Mouse (Mus musculus): ENCODE measurements at regions not wholly inside any gene's neighbourhood (a gene's known extent, or its start where the extent isn't known, plus 50 kb on each side); places are given as distances from the start of the nearest gene placed in this dataset.
A peak's percentile ranks its signal among the peaks of the same experiment; 100 is the strongest.

DNA sequence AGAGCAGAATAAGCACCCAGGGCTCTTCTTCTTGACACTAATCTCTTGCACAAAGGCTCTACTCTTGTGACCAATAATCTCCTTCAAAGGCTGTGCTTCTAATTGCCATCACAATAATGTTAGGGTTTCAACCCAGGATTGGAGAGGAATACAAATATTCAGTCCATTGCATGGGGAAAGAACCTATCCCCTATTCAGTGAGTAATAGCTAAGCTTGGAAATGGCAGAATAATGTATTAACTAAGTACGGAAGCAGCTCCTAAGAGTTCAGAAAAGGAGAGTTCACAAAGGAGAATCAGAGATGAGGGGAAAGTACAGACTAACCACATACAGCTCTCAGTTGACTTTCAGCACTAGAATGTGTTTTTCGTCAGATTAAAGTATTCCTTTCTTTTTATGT, 544.3 kb downstream of the Nfib start:
- no peak for ATAC-seq (replicated peaks; ENCODE audit: insufficient number of reproducible peaks, insufficient read depth, low FRiP score, low read depth)
- WGBS: 90% methylated on average over 2 of the region's 2 CpGs
- Histone ChIP-seq H3K27me3 (no peaks in the 10 kb centered on the region), H3K4me2 (no peak overlapping the region), H3K9me3 (replicated peaks) (no peaks in the 10 kb centered on the region), H3K36me3 (no peaks in the 10 kb centered on the region), H3K4me1 (replicated peaks) (peaks cover 25% of the 10 kb centered on the region), H3K27ac (no peak overlapping the region), H3K4me3 (no peak overlapping the region), H3K9ac (no peak overlapping the region)

- no peak for ATAC-seq (replicated peaks; ENCODE audit: insufficient number of reproducible peaks, insufficient read depth, low FRiP score, low read depth)
- Histone ChIP-seq H3K4me2 (no peak overlapping the region), H3K36me3 (no peaks in the 10 kb centered on the region), H3K4me1 (replicated peaks) (peaks cover 21% of the 10 kb centered on the region), H3K4me3 (no peak overlapping the region), H3K9me3 (replicated peaks) (no peaks in the 10 kb centered on the region), H3K27ac (no peak overlapping the region), H3K27me3 (no peaks in the 10 kb centered on the region), H3K9ac (no peak overlapping the region)
- 33% methylated on average over 5 of the region's 5 CpGs for WGBS
These were observed 545.3 kb downstream of the Nfib start for GRCm38 (mm10) chr4:82160233-82160632.

GRCm38 (mm10) chr4:82155642-82156320, 549.8 kb downstream of the Nfib start:
- Histone ChIP-seq H3K36me3 (no peaks in the 10 kb centered on the region), H3K4me2 (no peak overlapping the region), H3K9me3 (replicated peaks) (no peaks in the 10 kb centered on the region), H3K9ac (no peak overlapping the region), H3K27me3 (no peaks in the 10 kb centered on the region), H3K27ac (no peak overlapping the region), H3K4me1 (replicated peaks) (peaks cover 6% of the 10 kb centered on the region), H3K4me3 (no peak overlapping the region)
- ATAC-seq (replicated peaks; ENCODE audit: insufficient number of reproducible peaks, insufficient read depth, low FRiP score, low read depth): no peak
- 46% methylated on average over 7 of the region's 7 CpGs for WGBS

DNA sequence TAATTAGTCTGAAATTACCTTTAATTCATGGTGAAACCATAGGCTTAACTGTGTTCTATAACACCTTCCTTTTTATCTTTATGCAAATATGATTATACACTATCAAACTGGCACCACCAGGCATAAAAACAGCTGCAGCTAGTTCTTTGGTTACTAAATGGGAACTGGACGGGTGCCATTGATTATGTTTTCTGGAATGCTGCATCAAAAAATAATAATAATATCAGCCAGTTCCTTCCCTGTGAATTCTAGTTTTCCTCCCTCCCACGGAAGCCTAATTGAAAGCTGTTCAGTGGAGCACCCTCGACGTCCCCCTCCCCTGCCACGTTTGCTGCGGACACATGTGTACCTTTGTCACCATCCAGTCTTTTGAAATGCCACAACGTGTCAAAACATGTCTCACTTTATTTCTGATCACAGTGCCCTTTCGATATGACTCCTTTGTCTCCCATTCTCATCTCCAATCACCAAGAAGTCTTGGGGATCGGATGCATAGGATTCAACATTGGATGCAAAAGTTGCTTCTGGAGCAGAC, 551.5 kb downstream of the Nfib start:
- H3K9me3 ChIP-seq (replicated peaks): no peaks in the 10 kb centered on the region
- H3K27ac ChIP-seq: no peak overlapping the region
- H3K36me3 ChIP-seq: no peaks in the 10 kb centered on the region
- H3K9ac ChIP-seq: no peak overlapping the region
- no peak for ATAC-seq (replicated peaks; ENCODE audit: insufficient number of reproducible peaks, insufficient read depth, low FRiP score, low read depth)
- H3K4me3 ChIP-seq: no peak overlapping the region
- WGBS: 84% methylated on average over 9 of the region's 9 CpGs
- H3K4me1 ChIP-seq (replicated peaks): no peaks in the 10 kb centered on the region
- no peak overlapping the region for H3K4me2 ChIP-seq
- H3K27me3 ChIP-seq: no peaks in the 10 kb centered on the region

DNA sequence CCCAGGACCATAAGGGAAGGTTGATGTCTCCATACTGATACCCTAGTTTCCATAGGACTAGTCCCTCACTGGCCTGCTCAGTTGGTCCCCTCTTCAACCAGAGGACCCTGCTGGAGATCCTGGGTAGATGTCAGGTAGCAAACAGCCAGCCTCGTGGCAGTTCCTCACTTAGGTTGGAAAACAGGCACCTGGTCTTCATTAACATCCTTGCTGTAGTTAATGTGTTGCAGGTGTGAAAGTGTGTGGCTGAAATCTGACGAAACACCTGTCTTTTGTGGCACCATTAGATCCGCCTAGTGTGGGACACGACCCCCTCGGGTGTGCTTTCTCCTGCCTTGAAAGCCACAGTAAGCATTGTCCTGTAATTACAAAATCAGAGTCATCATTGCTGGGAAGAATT, 551.9 kb downstream of the Nfib start:
- Histone ChIP-seq H3K4me2 (no peak overlapping the region), H3K9ac (no peak overlapping the region), H3K9me3 (replicated peaks) (no peaks in the 10 kb centered on the region), H3K4me3 (no peak overlapping the region), H3K27ac (no peak overlapping the region), H3K36me3 (no peaks in the 10 kb centered on the region), H3K4me1 (replicated peaks) (peaks cover 3% of the 10 kb centered on the region), H3K27me3 (no peaks in the 10 kb centered on the region)
- WGBS: 73% methylated on average over 5 of the region's 5 CpGs
- no peak for ATAC-seq (replicated peaks; ENCODE audit: insufficient number of reproducible peaks, insufficient read depth, low FRiP score, low read depth)

DNA sequence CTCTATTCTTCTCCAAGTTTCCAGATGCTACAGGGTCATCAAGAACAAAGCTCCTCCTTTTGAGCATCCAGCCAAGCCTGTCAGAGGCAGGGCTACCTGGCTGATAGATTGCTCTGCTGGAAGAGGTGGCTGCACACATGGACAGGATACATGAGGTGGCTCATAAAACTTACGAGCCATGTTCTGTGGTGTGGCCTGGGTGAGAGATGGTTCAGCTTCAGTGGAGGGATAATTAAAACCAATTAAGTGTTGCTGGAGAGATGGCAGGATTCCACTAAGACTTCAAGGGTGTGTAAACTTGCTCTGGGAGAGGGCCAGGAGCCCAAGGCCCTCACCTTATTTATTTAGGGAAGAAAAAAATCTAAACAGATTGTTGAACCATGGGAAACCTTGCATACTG, 555.6 kb downstream of the Nfib start:
- ATAC-seq (replicated peaks; ENCODE audit: insufficient number of reproducible peaks, insufficient read depth, low FRiP score, low read depth): no peak
- Histone ChIP-seq H3K4me3 (no peak overlapping the region), H3K4me2 (no peak overlapping the region), H3K36me3 (no peaks in the 10 kb centered on the region), H3K27me3 (no peaks in the 10 kb centered on the region), H3K4me1 (replicated peaks) (peaks cover 10% of the 10 kb centered on the region), H3K9me3 (replicated peaks) (no peaks in the 10 kb centered on the region), H3K9ac (no peak overlapping the region), H3K27ac (no peak overlapping the region)
- 71% methylated on average over 1 of the region's 1 CpGs for WGBS

GRCm38 (mm10) chr4:82148129-82149064, 557.2 kb downstream of the Nfib start:
- Histone ChIP-seq H3K27ac (peak overlapping the region; percentile 58), H3K4me1 (replicated peaks) (peaks cover 10% of the 10 kb centered on the region), H3K4me3 (no peak overlapping the region), H3K27me3 (no peaks in the 10 kb centered on the region), H3K9ac (no peak overlapping the region), H3K9me3 (replicated peaks) (no peaks in the 10 kb centered on the region), H3K36me3 (no peaks in the 10 kb centered on the region), H3K4me2 (no peak overlapping the region)
- 32% methylated on average over 6 of the region's 6 CpGs for WGBS
- no peak for ATAC-seq (replicated peaks; ENCODE audit: insufficient number of reproducible peaks, insufficient read depth, low FRiP score, low read depth)

DNA sequence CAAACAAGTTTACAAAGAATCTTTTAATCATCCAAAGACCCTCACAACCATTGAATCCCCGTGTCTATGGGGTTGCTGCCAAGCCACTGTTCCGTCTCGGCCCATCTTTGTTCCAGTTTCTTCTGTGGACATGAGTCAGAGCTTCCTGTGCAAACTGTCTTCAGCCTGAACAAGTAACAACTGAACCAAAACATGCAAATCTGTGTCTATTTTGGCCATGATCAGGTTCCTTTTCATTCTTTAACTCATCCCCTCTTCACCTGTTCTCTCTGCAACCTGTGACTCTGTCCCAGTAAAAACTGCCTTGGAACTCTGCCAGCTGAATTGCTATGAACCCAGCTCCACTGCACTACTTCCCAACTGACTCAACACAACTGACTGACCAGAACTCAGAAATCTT, 563.2 kb downstream of the Nfib start:
- Histone ChIP-seq H3K9ac (no peak overlapping the region), H3K4me2 (no peak overlapping the region), H3K4me3 (no peak overlapping the region), H3K9me3 (replicated peaks) (no peaks in the 10 kb centered on the region), H3K4me1 (replicated peaks) (0 out of 2 replicates have a peak, but pooled peaks cover 2% of the 10 kb centered on the region), H3K36me3 (no peaks in the 10 kb centered on the region), H3K27ac (no peak overlapping the region), H3K27me3 (no peaks in the 10 kb centered on the region)
- WGBS: 67% methylated on average over 3 of the region's 3 CpGs
- ATAC-seq (replicated peaks; ENCODE audit: insufficient number of reproducible peaks, insufficient read depth, low FRiP score, low read depth): no peak

GRCm38 (mm10) chr4:82139806-82140205, 565.7 kb downstream of the Nfib start:
- Histone ChIP-seq H3K36me3 (no peaks in the 10 kb centered on the region), H3K4me1 (replicated peaks) (0 out of 2 replicates have a peak, but pooled peaks cover 2% of the 10 kb centered on the region), H3K9ac (no peak overlapping the region), H3K4me3 (no peak overlapping the region), H3K27ac (no peak overlapping the region), H3K4me2 (no peak overlapping the region), H3K9me3 (replicated peaks) (no peaks in the 10 kb centered on the region), H3K27me3 (no peaks in the 10 kb centered on the region)
- no peak for ATAC-seq (replicated peaks; ENCODE audit: insufficient number of reproducible peaks, insufficient read depth, low FRiP score, low read depth)
- 87% methylated on average over 6 of the region's 6 CpGs for WGBS

- H3K27ac ChIP-seq: no peak overlapping the region
- H3K4me1 ChIP-seq (replicated peaks): 0 out of 2 replicates have a peak, but pooled peaks cover 2% of the 10 kb centered on the region
- no peaks in the 10 kb centered on the region for H3K9me3 ChIP-seq (replicated peaks)
- no peaks in the 10 kb centered on the region for H3K36me3 ChIP-seq
- no peak for ATAC-seq (replicated peaks; ENCODE audit: insufficient number of reproducible peaks, insufficient read depth, low FRiP score, low read depth)
- no peak overlapping the region for H3K4me2 ChIP-seq
- no peaks in the 10 kb centered on the region for H3K27me3 ChIP-seq
- 91% methylated on average over 1 of the region's 1 CpGs for WGBS
- H3K4me3 ChIP-seq: no peak overlapping the region
- no peak overlapping the region for H3K9ac ChIP-seq
These were observed 566.5 kb downstream of the Nfib start for GRCm38 (mm10) chr4:82139016-82139415.

GRCm38 (mm10) chr4:82132851-82133250, 572.7 kb downstream of the Nfib start:
- H3K4me1 ChIP-seq (replicated peaks): peaks cover 14% of the 10 kb centered on the region
- 32% methylated on average over 3 of the region's 3 CpGs for WGBS

More at GRCm38 (mm10) chr4:82132851-82133250, 572.7 kb downstream of the Nfib start:
- no peaks in the 10 kb centered on the region for H3K27me3 ChIP-seq
- H3K4me2 ChIP-seq: no peak overlapping the region
- no peak overlapping the region for H3K4me3 ChIP-seq
- ATAC-seq (replicated peaks; ENCODE audit: insufficient number of reproducible peaks, insufficient read depth, low FRiP score, low read depth): peak; percentile 81; the same call in 1 of the 2 replicates
- no peak overlapping the region for H3K9ac ChIP-seq
- no peaks in the 10 kb centered on the region for H3K9me3 ChIP-seq (replicated peaks)
- H3K27ac ChIP-seq: peak overlapping the region; percentile 83
- no peaks in the 10 kb centered on the region for H3K36me3 ChIP-seq

All from heart, embryonic 15.5 days (tissue).